Mouse (Mus musculus): Measurements from ENCODE around the gene Ppm1h. TPM values are rescaled to one million over a fixed set of nuclear protein-coding genes. Genes with fewer than 3 reads are reported as not detected.

Ppm1h gene
- total RNA-seq, 2 experiments from 2014 or later = 21.4 to 28.5 TPM

DNA sequence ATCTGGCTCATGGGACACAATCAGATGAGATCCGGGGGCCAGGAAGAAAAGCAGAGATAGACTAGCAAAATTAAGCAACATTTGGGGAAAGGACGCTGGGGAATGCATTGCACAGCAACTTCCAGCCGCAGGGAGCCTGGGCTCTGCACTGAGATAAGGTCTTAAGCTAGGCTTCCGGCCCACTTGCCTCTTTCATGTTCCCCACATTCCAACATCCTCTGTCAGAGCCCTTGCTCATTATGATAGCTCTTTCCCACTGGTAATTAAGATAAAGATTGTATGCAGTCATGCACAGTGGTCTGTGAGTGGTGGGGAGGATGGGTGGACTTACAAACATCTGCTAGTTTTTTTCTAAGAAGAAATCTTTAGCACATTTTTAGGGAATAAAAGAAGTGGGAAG lies 176.6 kb downstream of the Ppm1h start:
- ATAC-seq (replicated peaks; ENCODE audit: poor library complexity) = no peak

DNA sequence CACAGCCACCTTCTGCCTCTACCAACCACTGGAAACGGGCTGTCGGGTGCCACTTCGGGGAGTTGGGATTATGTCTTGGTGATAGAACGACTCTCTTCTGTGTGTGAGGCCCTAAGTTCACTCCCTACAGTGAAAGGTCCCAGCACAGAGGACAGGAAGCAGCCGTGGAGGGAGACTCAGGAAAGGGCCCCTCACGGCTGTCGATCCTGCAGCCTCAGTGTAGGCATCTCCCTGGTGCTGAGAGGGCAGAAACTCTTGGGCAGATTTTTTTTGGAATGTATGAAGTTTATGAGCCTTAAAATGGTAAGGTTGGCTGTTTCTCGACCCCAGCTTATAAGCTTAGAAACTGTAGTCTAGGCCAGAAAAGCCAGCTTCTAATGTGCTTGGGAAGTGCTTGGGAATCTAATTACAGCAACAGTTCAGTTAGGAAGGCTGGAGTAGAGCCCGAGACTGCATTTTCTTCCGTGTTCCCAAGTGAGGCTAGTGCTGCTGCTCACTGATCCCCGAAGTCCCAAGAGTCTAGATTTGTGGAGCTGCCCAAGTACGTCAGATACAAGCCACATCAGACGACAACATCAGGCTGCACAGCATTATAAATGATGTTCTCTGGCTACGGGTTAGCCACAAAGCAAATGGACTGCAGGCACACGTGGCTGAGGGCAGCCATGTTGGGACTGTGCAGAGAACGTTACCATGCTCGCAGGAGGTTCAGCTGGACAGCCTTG lies 177.6 kb downstream of the Ppm1h start:
- no peak for ATAC-seq (replicated peaks; ENCODE audit: poor library complexity)

DNA sequence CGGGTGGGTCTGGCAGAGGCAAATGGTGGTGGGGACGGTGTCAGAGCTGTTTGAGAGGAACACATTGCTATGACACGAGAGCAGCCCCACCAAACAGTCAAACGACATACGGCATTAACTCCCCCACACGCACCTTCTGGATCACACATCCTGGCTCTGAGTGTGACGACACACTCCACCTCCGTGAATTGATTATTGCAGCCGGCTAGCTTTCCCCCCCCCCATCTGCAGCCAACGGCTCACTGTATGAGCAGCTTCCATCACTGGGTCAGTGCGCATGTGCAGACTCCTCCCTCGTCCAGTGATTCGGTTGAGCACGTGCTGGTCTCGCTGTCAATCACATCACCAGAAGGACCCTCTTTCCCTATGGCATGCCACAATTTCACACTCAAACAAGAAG lies 178.6 kb downstream of the Ppm1h start:
- no peak for ATAC-seq (replicated peaks; ENCODE audit: poor library complexity)

GRCm38 (mm10) chr10:122858904-122859641 lies 180.5 kb downstream of the Ppm1h start:
- ATAC-seq (replicated peaks; ENCODE audit: poor library complexity) = no peak

DNA sequence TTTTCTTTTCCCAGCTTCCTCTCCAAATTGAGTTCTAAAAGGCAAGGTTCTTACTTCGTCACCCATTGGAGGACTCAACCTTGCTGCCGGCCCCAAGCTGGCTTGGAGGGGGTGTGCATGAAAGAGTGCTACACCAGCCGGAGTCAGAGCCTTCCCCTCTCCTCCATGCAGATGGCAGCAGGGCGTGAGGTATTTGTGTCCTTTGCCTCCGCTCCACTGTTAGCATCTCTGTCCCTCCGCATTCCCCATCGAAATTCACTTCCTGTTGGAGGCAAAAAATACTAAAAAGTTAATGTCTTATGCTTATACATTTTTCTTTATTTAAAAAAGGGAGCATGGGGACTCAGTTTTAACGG lies 181.1 kb downstream of the Ppm1h start:
- no peak for ATAC-seq (replicated peaks; ENCODE audit: poor library complexity)

DNA sequence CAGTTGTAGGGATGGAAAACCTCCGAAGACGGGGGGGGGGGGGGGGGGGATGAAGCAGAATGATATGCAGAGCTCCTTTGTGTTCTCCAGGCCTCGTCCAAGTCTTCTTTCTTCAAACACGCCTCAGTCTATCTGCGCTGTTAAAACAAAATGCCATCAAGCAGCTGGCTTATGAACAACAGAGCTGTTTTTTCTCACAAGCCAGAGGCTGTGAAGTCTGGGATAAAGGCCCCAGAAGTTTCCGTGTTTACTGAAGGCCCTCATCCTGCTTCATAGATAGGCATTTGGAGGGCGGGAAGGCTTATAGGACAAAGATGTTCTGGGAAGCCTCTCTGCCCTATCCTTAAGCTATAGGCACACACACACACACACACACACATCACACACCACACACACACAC lies 181.5 kb downstream of the Ppm1h start:
- ATAC-seq (replicated peaks; ENCODE audit: poor library complexity) = no peak

DNA sequence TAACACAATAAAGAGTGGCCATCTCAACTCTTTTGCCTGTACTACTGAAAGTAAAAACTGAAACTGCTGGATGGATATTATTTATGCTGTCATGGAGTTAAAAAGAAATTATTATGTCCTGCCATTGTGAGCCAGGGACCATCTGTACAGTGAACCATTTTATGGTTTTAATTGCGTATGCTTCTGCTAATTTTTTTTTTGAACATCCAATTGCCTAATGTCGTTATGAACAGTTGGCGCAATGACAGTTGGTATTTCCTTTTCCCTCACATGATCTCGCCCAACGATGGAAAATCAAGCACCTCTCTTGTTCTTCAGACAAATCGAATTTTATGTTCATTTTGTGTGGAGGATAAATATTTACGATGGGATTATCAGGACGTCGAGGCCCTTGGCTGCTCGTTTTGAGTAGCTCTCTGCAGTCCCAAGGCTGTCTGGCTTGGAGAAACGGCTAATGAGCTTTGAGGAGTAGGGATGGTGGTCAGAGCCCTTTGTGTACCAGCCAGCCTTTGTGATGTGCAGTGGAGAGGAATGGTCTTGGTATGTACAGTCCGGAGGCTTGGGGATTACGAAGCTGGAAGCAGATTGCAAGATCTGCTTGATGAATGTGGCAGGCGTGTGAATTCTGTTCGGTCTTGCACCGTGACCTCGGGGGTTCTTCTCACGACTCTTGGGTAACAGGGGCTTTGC lies 183.3 kb downstream of the Ppm1h start:
- ATAC-seq (replicated peaks; ENCODE audit: poor library complexity) = no peak

GRCm38 (mm10) chr10:122862386-122863023 lies 183.9 kb downstream of the Ppm1h start:
- no peak for ATAC-seq (replicated peaks; ENCODE audit: poor library complexity)

GRCm38 (mm10) chr10:122869865-122870503 lies 191.4 kb downstream of the Ppm1h start:
- no peak for ATAC-seq (replicated peaks; ENCODE audit: poor library complexity)

GRCm38 (mm10) chr10:122870848-122871494 lies 192.4 kb downstream of the Ppm1h start:
- ATAC-seq (replicated peaks; ENCODE audit: poor library complexity) = no peak

DNA sequence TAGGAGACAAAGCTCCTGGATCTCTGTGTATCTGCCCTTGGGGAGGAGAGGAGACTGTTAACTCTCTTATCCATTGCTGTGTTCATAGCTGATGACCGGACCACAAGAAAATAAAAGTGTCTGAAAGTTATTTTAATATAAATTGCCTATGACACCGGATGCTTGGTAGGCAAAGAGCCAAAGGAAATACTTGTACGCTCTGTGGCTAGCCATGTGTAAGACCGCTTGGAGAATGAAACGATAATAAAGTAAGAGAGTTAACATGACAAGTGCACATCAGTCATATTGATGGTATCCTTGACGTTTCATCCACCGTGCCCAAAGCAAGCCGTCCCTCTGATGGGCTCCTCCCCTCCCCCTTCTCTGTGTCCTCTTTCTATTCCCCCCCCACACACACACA lies 194.2 kb downstream of the Ppm1h start:
- no peak for ATAC-seq (replicated peaks; ENCODE audit: poor library complexity)

GRCm38 (mm10) chr10:122876964-122877363 lies 198.4 kb downstream of the Ppm1h start:
- no peak for ATAC-seq (replicated peaks; ENCODE audit: poor library complexity)

GRCm38 (mm10) chr10:122877436-122877835 lies 198.9 kb downstream of the Ppm1h start:
- ATAC-seq (replicated peaks; ENCODE audit: poor library complexity) = no peak

DNA sequence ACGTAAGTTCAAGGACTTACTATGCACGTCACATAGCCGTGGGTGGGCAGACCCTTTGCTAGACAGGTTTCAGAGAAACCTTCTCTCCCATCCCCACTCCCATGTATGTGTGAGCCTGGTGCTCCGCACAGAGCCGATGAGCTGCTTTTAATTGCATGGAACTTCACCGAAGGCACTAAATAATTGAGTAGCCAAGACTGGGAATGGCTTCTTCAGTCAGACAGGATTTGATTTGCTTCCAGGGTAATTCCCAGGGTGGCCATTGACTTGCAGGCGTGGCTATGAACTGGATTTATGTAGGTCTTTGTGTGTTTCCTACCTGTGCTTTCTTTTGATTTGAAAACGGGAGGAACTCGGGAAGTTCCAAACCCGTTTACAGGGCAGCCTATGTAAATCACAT lies 202.9 kb downstream of the Ppm1h start:
- no peak for ATAC-seq (replicated peaks; ENCODE audit: poor library complexity)

- ATAC-seq (replicated peaks; ENCODE audit: poor library complexity) = peak; percentile 78
Measured at GRCm38 (mm10) chr10:122882614-122883013, 204.1 kb downstream of the Ppm1h start.

DNA sequence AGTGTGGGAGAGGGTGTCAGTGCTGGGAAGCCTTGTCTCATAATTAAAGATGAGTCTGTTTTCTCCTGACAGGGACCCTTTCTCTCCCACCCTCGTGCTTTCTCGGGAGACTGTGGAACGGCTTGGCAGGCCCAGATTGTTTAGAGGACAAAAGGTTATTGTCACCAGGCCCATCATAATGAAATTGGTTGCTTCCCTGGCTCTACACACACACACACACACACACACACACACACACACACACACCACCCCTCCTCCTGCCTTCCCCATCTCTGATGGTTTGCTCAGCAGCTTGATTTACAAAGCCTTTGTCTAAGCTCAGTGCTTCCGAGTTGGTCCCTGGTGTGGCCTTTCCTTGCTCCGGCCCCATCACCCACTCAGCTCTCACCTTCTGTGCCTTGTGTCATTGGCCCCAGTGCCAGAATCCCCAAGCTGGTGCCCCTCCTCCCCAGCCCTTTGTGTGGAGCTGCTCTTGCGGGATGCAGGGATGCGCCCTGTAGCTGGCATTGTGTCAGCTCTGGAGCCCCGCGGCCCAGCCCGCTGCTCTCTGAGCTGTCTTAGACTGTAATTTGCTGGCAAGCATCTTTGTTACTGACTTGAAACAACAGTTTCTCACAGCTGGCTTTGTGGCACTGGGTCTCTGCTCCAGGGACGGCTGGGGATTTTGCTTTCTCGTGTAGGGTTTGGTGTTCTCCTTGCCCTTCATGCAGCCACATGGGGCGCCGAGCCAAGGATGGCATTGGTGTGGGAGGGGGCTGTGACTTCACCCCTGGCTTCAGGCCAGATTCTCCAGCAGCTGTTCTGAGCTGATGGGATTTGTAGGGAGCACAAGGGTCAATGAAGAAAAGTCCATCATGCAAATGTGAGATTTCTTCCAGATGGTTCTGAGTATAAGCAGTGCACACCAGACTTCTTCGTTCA lies 205.5 kb downstream of the Ppm1h start:
- ATAC-seq (replicated peaks; ENCODE audit: poor library complexity) = no peak

DNA sequence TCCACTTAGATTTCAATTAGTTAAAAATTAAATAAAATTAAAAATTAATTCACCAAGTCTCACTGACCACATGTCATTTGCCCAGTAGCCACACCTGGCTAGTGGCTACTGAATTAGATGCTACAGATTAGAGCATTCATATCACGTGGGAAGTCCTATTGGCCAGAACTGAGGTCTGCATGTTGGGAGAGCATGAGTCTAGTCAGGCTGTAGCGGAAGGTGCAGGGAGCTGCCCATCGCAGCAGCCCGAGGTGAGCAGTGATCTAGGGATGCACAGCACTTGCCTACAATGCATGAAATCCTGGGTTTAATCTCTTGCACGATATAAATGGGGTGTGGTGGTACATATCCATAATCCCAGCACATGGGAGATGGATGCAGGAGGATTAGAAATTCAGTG lies 206.7 kb downstream of the Ppm1h start:
- ATAC-seq (replicated peaks; ENCODE audit: poor library complexity) = no peak

DNA sequence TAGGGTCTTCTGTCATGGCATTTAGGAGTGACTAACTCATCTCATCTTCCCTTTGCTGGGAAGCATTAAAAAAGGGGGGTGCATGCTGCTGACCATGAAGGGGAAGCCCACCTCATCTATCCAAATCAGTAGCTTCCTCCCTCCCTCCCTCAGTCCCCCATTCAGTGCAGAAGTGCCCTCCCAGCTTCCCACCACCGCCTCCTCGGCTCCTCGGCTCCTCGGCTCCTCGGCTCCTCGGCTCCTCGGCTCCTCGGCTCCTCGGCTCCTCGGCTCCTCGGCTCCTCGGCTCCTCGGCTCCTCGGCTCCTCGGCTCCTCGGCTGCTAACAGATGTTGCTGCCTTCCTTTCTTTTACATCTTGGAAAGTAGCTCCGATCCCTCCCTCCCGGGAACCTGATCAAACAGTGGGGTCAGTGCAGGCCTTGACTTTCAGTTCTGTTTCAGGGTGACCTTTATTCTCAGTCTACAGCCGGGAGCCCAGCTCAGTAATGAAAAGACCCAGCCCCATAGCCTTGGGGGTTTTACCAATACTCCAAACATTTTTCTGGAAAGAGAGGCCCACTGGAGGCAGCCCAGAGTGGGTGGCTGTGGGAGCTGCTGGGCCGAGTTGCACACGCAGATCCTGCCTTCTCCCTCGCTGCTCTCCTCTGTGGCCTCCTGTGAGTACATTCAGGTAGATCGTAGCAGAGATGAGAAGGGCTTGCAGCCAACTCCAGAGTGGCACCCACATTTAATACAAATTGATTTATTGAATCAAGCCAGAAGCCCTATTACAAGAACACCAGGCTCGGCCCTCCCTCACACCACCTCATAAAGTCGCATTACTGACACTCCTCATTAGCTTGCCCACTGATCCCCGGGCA lies 207.7 kb downstream of the Ppm1h start:
- peak; percentile 59 for ATAC-seq (replicated peaks; ENCODE audit: poor library complexity)

Measured in megakaryocyte progenitor cell, adult 5-6 weeks (primary cell).